Mouse (Mus musculus) heart, embryonic 11.5 days (tissue): ENCODE data around the gene Abhd12. TPM values are rescaled to one million over a fixed set of nuclear protein-coding genes. Genes with fewer than 3 reads are reported as not detected.

Experiments used
- ATAC-seq: fragments of 200-750 bp; cut with Nextera tagmentation; replicated peaks from 2 replicates; pipeline ENCODE4 v1.8.0; 2017; ENCODE audit warnings: moderate library complexity; ENCODE audit not compliant: insufficient number of reproducible peaks, low FRiP score, low TSS enrichment
- H3K27ac ChIP-seq: fragments of 300-500 bp; sonication (generic); 2 replicates; pipeline ENCODE4 v1.5.1; 2014; ENCODE audit warnings: mild to moderate bottlenecking, low read depth, low read length
- H3K27me3 ChIP-seq: fragments of 300-500 bp; sonication (generic); 2 replicates; pipeline ENCODE4 v1.6.1; 2014; ENCODE audit warnings: mild to moderate bottlenecking, low read length, mixed read lengths; ENCODE audit not compliant: control insufficient read depth, insufficient read depth
- H3K36me3 ChIP-seq: fragments of 300-500 bp; sonication (generic); 2 replicates; pipeline ENCODE4 v1.6.1; 2014; ENCODE audit warnings: mild to moderate bottlenecking, low read length, moderate library complexity, mixed read lengths; ENCODE audit not compliant: control insufficient read depth, insufficient read depth
- H3K4me1 ChIP-seq: fragments of 300-500 bp; sonication (generic); 2 replicates; pipeline ENCODE4 v1.6.1; 2014; ENCODE audit warnings: low read length; ENCODE audit not compliant: control insufficient read depth, insufficient read depth
- H3K4me2 ChIP-seq: fragments of 300-500 bp; sonication (generic); 2 replicates; pipeline ENCODE4 v1.6.1; 2014; ENCODE audit warnings: mild to moderate bottlenecking, moderate library complexity
- H3K4me3 ChIP-seq: fragments of 300-500 bp; sonication (generic); 2 replicates; pipeline ENCODE4 v1.5.1; 2014; ENCODE audit warnings: low read depth, low read length
- H3K9ac ChIP-seq: fragments of 300-500 bp; sonication (generic); 2 replicates; pipeline ENCODE4 v1.6.1; 2014; ENCODE audit warnings: mild to moderate bottlenecking, low read depth, low read length, moderate library complexity
- H3K9me3 ChIP-seq: fragments of 300-500 bp; sonication (generic); replicated peaks from 2 replicates; pipeline ENCODE4 v1.6.1; 2016; ENCODE audit warnings: low read length; ENCODE audit not compliant: control insufficient read depth
- WGBS: fragments of 180-500 bp; shearing (Covaris S2); extraction: QIAGEN DNeasy Blood & Tissue Kit; methylation state at CpG from one replicate; pipeline ENCODE4 v1.1.7; 2014; ENCODE audit not compliant: insufficient replicate concordance; 5-methylcytosine and 5-hydroxymethylcytosine counted together
- polyA plus RNA-seq: library from polyadenylated mRNA; unstranded; fragments of >200 nt; fragmentation: Nextera tagmentation; extraction: Ambion mirVana; gene quantifications from 2 replicates; pipeline ENCODE4 v1.2.1, GENCODE M21; 2014

Gene Abhd12
- polyA plus RNA-seq, 1 experiment from 2014 or later: 49.2 TPM

DNA sequence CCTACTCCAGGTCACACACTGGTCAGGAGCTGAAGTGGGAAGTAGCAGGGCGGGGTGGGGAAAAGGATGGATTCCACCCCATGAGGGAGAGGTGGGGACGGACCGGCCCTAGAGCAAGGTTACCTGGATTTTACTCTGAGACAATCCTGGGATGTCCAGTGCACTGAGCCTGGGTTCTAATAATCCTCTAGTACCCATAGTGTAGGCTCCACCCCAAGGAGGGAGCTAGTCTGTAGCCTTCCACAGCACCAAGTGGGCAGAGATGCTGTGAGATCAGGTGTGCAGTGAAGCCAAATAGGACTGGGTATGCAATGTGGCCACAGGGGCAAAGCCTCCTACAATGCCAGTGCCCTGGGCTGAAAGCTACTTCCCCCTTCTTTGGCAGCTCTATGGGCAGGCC is 66.8 kb downstream of the Abhd12 start:
- H3K27ac ChIP-seq: no peak overlapping the region
- H3K36me3 ChIP-seq: peaks cover 10% of the 10 kb centered on the region
- H3K9me3 ChIP-seq: no peaks in the 10 kb centered on the region
- ATAC-seq: no peak
- no peak overlapping the region for H3K4me3 ChIP-seq
- no peak overlapping the region for H3K9ac ChIP-seq
- H3K27me3 ChIP-seq: no peaks in the 10 kb centered on the region
- 93% methylated on average over 3 of the region's 3 CpGs for WGBS
- H3K4me2 ChIP-seq: no peak overlapping the region
- H3K4me1 ChIP-seq: no peaks in the 10 kb centered on the region

DNA sequence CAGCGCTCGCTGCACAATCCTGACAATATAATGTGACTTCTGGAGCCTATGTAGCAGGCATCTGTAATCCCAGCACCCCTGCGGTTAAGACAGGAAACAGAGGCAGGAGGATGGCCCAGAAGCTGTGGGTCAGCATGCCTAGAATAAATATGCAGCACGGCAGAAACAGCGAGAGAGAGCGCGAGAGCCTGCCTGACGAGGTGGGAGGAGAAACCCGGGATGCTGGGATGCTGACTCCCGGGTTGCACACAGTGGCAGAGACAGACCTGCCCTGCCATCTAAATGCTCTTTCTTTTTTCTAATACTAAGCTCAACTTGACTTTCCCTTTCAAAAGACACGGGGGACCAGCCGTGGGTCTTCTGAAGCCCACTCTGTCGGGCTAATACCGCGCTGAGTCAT is 67.6 kb downstream of the Abhd12 start:
- Histone ChIP-seq H3K4me3 (no peak overlapping the region), H3K4me1 (no peaks in the 10 kb centered on the region), H3K9ac (no peak overlapping the region), H3K27me3 (no peaks in the 10 kb centered on the region), H3K4me2 (no peak overlapping the region), H3K36me3 (peaks cover 11% of the 10 kb centered on the region), H3K27ac (no peak overlapping the region), H3K9me3 (no peaks in the 10 kb centered on the region)
- WGBS: 73% methylated on average over 15 of the region's 15 CpGs
- no peak for ATAC-seq

DNA sequence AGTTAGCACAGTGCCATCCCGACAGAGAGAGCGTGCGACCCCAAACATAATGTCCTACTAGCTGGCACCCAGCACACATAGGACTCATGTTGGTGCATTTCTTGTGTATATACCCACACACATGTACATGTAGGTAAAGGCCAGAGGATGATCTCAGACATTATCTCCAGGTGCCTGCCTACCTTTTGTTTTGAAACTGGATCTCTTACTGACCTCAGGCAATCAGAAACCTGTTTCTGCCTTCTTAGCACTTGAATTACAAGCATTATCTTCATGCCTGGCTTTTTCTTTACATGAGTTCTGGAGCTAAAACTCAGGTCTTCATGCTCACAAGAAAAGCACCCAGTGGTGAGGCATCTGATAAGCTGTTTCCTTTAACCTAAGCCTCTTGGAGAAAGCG is 68.6 kb downstream of the Abhd12 start:
- Histone ChIP-seq H3K27ac (no peak overlapping the region), H3K36me3 (peaks cover 18% of the 10 kb centered on the region), H3K4me2 (no peak overlapping the region), H3K27me3 (no peaks in the 10 kb centered on the region), H3K9ac (no peak overlapping the region), H3K4me3 (no peak overlapping the region), H3K9me3 (no peaks in the 10 kb centered on the region), H3K4me1 (no peaks in the 10 kb centered on the region)
- no peak for ATAC-seq
- WGBS: 92% methylated on average over 4 of the region's 4 CpGs

DNA sequence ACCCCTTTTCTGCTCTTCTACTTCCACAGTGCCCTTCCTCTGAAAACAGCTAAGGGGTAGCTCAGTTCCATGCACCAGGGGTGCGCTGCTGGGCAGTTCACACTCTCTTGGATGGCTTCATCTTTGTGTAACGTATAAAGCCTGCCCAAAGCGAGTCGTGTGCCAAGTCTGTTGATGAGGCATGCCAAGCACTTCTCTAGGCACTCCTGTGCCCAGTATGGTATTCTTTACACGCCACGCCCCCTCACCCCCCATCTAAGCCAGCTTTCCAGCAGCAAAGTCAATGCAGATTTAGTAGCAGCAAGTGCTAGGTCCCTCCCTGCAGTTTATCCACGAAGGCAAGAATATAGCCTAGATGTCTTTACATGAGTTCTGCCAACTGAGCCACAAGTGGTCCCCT is 69.9 kb downstream of the Abhd12 start:
- Histone ChIP-seq H3K27ac (no peak overlapping the region), H3K4me3 (no peak overlapping the region), H3K4me1 (no peaks in the 10 kb centered on the region), H3K9ac (no peak overlapping the region), H3K4me2 (no peak overlapping the region), H3K36me3 (peaks cover 23% of the 10 kb centered on the region), H3K9me3 (no peaks in the 10 kb centered on the region), H3K27me3 (no peaks in the 10 kb centered on the region)
- no peak for ATAC-seq
- 85% methylated on average over 7 of the region's 7 CpGs for WGBS

DNA sequence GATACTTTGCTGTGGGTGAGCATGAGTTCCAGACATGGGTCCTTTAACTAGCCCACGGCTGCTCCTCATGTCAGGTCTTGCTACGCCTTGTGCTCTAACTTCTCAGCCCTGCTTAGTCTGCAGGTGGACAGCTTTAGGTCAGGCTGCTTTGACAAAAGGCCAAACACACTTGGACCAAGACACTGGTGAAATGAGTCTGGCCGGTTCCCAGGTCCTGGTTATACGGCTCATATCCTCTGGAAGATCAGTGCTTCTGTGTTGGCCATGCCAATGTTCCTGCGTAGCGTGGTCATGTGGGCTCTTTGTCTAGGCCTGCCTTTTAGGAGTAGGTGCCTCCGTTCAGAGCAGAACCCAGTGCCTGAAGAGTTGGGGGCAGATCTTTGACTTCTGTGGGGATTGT is 72.5 kb downstream of the Abhd12 start:
- WGBS: 89% methylated on average over 7 of the region's 7 CpGs
- Histone ChIP-seq H3K9me3 (no peaks in the 10 kb centered on the region), H3K27ac (no peak overlapping the region), H3K9ac (no peak overlapping the region), H3K4me3 (no peak overlapping the region), H3K27me3 (no peaks in the 10 kb centered on the region), H3K4me1 (no peaks in the 10 kb centered on the region), H3K4me2 (no peak overlapping the region), H3K36me3 (peaks cover 41% of the 10 kb centered on the region)
- no peak for ATAC-seq

DNA sequence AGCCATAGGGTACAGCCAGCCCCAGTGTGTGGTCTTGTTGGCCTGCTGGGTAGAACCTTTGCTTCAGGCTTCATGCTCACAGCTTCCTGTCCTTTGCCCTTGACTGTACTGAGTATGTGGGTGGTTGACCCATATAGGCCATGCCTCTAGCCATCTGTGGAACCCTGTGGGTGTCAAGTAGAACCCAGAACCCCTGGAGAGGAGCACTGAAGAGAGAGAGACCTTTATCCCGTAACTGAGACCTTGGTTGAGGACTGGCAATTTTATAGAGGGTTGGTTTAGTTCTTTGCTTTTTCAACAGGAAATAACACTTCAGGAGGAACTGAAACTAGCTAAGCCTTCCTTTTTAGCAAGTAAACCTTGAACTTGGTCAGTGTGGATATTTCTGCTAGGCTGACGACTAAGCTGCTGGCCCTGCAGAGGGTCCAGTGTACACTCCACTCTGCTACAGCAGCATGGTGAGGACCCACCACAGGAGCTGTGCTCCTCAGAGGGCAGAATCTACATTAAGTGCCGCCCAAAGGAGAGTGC is 73.6 kb downstream of the Abhd12 start:
- H3K36me3 ChIP-seq: peaks cover 52% of the 10 kb centered on the region

DNA sequence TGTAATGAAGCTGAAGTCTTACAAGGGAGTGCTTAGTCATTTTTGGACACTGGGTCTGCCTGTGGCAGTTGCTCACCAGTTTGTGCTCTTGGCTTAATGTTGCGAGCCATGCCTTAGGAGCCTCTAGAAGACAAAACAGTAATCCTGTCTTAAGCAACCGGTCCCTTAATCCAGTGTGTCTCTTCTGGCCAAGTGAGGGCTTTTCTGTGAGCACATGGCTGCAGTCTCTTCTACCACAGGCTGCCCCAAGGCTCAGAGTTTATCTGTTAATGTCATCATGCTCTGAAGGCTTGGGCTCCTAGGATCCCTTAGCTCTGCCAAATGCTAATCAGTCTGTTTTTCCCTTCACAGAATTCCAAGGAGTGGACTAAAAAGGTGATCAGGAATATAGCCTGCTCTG is 74.5 kb downstream of the Abhd12 start:
- Histone ChIP-seq H3K4me3 (no peak overlapping the region), H3K36me3 (peaks cover 54% of the 10 kb centered on the region), H3K4me1 (no peaks in the 10 kb centered on the region), H3K9ac (no peak overlapping the region), H3K9me3 (no peaks in the 10 kb centered on the region), H3K27ac (no peak overlapping the region), H3K27me3 (no peaks in the 10 kb centered on the region), H3K4me2 (no peak overlapping the region)
- 90% methylated on average over 2 of the region's 2 CpGs for WGBS
- ATAC-seq: no peak

More for the DNA sequence above, 73.6 kb downstream of the Abhd12 start:
- Histone ChIP-seq H3K4me2 (no peak overlapping the region), H3K9ac (no peak overlapping the region), H3K4me3 (no peak overlapping the region), H3K27me3 (no peaks in the 10 kb centered on the region), H3K9me3 (no peaks in the 10 kb centered on the region), H3K4me1 (no peaks in the 10 kb centered on the region), H3K27ac (no peak overlapping the region)
- ATAC-seq: no peak
- WGBS: 85% methylated on average over 3 of the region's 3 CpGs

DNA sequence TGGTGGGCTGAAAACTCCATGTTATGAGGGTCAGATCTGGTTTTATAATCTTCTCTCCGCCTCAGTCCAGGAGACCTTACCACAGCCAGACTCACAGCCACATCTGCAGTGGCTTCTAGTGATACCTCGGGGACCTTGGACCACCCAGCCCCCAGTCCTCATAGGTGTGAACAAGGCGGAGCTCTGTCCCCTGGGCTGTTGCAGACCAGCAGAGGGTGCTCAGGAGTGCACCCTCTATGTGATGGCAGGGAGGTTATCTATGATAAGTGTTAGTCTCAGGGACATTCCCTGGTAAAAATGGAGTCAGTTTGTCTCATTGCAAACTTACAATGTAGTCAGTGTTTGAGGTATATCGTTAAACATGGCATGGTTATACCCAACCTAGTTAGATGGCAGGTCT is 75.9 kb downstream of the Abhd12 start:
- WGBS: 76% methylated on average over 4 of the region's 4 CpGs
- Histone ChIP-seq H3K4me2 (no peak overlapping the region), H3K27me3 (no peaks in the 10 kb centered on the region), H3K4me3 (no peak overlapping the region), H3K27ac (no peak overlapping the region), H3K4me1 (no peaks in the 10 kb centered on the region), H3K9ac (no peak overlapping the region), H3K9me3 (no peaks in the 10 kb centered on the region), H3K36me3 (peaks cover 62% of the 10 kb centered on the region)
- ATAC-seq: no peak

DNA sequence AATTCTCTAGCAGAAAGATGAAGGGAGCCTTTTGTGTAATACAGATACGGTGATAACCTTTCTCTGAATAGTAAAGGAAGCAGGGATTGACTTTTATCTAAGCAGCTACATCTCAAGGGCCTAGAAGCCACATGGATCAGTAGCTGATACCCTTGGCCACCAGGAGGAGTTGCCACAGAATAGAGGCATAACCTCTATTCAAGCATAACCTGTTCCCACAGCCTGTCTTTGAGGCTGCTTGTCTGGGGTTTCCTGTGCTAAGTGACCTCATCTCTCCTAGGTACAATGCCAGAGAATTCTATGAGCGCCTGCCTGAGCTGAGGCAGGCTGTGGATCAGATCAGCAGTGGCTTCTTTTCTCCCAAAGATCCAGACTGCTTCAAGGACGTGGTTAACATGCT is 76.4 kb downstream of the Abhd12 start:
- Histone ChIP-seq H3K27ac (no peak overlapping the region), H3K4me3 (no peak overlapping the region), H3K4me2 (no peak overlapping the region), H3K36me3 (peaks cover 61% of the 10 kb centered on the region), H3K4me1 (no peaks in the 10 kb centered on the region), H3K9me3 (no peaks in the 10 kb centered on the region), H3K27me3 (no peaks in the 10 kb centered on the region), H3K9ac (no peak overlapping the region)
- WGBS: 75% methylated on average over 3 of the region's 3 CpGs
- ATAC-seq: no peak
